Mouse (Mus musculus) embryonic facial prominence, embryonic 11.5 days (tissue): ENCODE measurements around the gene Padi4. TPM values are rescaled to one million over a fixed set of nuclear protein-coding genes. Genes with fewer than 3 reads are reported as not detected.
A peak's percentile ranks its signal among the peaks of the same experiment; 100 is the strongest.

Experiments
- ATAC-seq: fragments of 200-750 bp; cut with Nextera tagmentation; replicated peaks from 2 replicates; pipeline ENCODE4 v1.8.0; 2017; ENCODE audit warnings: low read depth; ENCODE audit not compliant: insufficient number of reproducible peaks, low FRiP score, low TSS enrichment
- DNase-seq: peaks from one replicate; pipeline ENCODE4 v3.0.0-alpha.2; 2015; ENCODE audit warnings: low spot score
- H3K27ac ChIP-seq: fragments of 300-500 bp; sonication (generic); replicated peaks from 2 replicates; pipeline ENCODE4 v1.5.1; 2014; ENCODE audit warnings: mild to moderate bottlenecking, low read depth, low read length, control low read depth
- H3K27me3 ChIP-seq: fragments of 300-500 bp; sonication (generic); 2 replicates; pipeline ENCODE4 v1.6.1; 2014; ENCODE audit warnings: mild to moderate bottlenecking, low read length, moderate library complexity, mixed read lengths; ENCODE audit not compliant: control insufficient read depth, insufficient read depth
- H3K36me3 ChIP-seq: fragments of 300-500 bp; sonication (generic); replicated peaks from 2 replicates; pipeline ENCODE4 v1.6.1; 2014; ENCODE audit warnings: low read depth, mild to moderate bottlenecking, low read length, moderate library complexity, mixed read lengths; ENCODE audit not compliant: control insufficient read depth, insufficient read depth
- H3K4me1 ChIP-seq: fragments of 300-500 bp; sonication (generic); 2 replicates; pipeline ENCODE4 v1.6.1; 2014; ENCODE audit warnings: low read length, mixed read lengths; ENCODE audit not compliant: control insufficient read depth, insufficient read depth
- H3K4me2 ChIP-seq: fragments of 300-500 bp; sonication (generic); 2 replicates; pipeline ENCODE4 v1.6.1; 2014; ENCODE audit warnings: low read depth, mild to moderate bottlenecking, control low read depth, low read length, moderate library complexity
- H3K4me3 ChIP-seq: fragments of 300-500 bp; sonication (generic); 2 replicates; pipeline ENCODE4 v1.5.1; 2014; ENCODE audit warnings: low read depth, low read length, control low read depth
- H3K9ac ChIP-seq: fragments of 300-500 bp; sonication (generic); replicated peaks from 2 replicates; pipeline ENCODE4 v1.6.1; 2014; ENCODE audit warnings: mild to moderate bottlenecking, control low read depth, low read length
- H3K9me3 ChIP-seq: fragments of 300-500 bp; sonication (generic); replicated peaks from 2 replicates; pipeline ENCODE4 v1.6.1; 2016; ENCODE audit warnings: mild to moderate bottlenecking, low read length, inconsistent platforms, mixed read lengths; ENCODE audit not compliant: control insufficient read depth
- WGBS: fragments of 180-500 bp; shearing (Covaris S2); extraction: QIAGEN DNeasy Blood & Tissue Kit; methylation state at CpG from one replicate; pipeline ENCODE4 v1.1.7; 2014; 5-methylcytosine and 5-hydroxymethylcytosine counted together
- polyA plus RNA-seq: library from polyadenylated mRNA; unstranded; fragments of >200 nt; fragmentation: Nextera tagmentation; extraction: Ambion mirVana; gene quantifications from 2 replicates; pipeline ENCODE4 v1.2.1, GENCODE M21; 2014

The Padi4 gene
- polyA plus RNA-seq, 1 experiment from 2014 or later, result 0.20 TPM

- H3K9ac ChIP-seq, result no peak overlapping the region
- no peak overlapping the region for H3K4me2 ChIP-seq
- 83% methylated on average over 5 of the region's 5 CpGs for WGBS
- H3K36me3 ChIP-seq, result no peaks in the 10 kb centered on the region
- H3K4me3 ChIP-seq, result no peak overlapping the region
- DNase-seq (no peak), ATAC-seq (no peak)
- H3K4me1 ChIP-seq, result no peaks in the 10 kb centered on the region
- H3K27ac ChIP-seq, result no peak overlapping the region
- no peaks in the 10 kb centered on the region for H3K9me3 ChIP-seq
- no peaks in the 10 kb centered on the region for H3K27me3 ChIP-seq
These were observed 11.2 kb upstream of the Padi4 start for GRCm38 (mm10) chr4:140785217-140785616.

- Histone ChIP-seq H3K4me1 (no peaks in the 10 kb centered on the region), H3K27me3 (no peaks in the 10 kb centered on the region), H3K4me3 (no peak overlapping the region), H3K27ac (no peak overlapping the region), H3K9me3 (no peaks in the 10 kb centered on the region), H3K9ac (no peak overlapping the region), H3K4me2 (no peak overlapping the region), H3K36me3 (no peaks in the 10 kb centered on the region)
- ATAC-seq (no peak), DNase-seq (no peak)
- 94% methylated on average over 9 of the region's 9 CpGs for WGBS
These were observed 10.4 kb upstream of the Padi4 start for GRCm38 (mm10) chr4:140784292-140784945.

DNA sequence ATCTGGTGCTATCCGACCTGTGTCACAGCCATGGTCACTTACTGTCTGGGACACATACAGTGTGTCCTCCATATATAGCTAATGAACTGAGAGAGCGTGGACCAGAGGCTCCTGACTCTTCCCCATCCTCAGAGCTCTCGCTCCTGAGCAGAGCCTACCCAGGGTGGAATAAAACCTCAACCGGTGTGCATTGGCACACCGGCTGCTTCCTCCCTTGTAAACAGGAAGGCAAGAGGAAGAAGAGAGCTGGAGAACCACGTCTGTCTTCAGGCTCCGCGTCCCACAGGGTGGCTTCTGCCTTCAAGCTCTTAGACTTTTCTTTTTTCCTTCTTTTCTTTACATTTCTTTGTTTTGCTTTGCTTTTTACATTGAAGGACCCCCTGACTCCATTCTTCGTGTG, 8.8 kb upstream of the Padi4 start:
- no peaks in the 10 kb centered on the region for H3K4me1 ChIP-seq
- no peak overlapping the region for H3K4me3 ChIP-seq
- no peak for ATAC-seq
- no peak overlapping the region for H3K27ac ChIP-seq
- H3K9ac ChIP-seq, result no peak overlapping the region
- DNase-seq, result no peak
- no peak overlapping the region for H3K4me2 ChIP-seq
- no peaks in the 10 kb centered on the region for H3K36me3 ChIP-seq
- no peaks in the 10 kb centered on the region for H3K9me3 ChIP-seq
- H3K27me3 ChIP-seq, result no peaks in the 10 kb centered on the region; the same call in 1 of the 2 replicates
- 89% methylated on average over 9 of the region's 9 CpGs for WGBS

GRCm38 (mm10) chr4:140780507-140780906, 6.5 kb upstream of the Padi4 start:
- H3K27ac ChIP-seq, result no peak overlapping the region
- ATAC-seq, result no peak

GRCm38 (mm10) chr4:140779803-140780397, 5.9 kb upstream of the Padi4 start:
- no peak overlapping the region for H3K4me3 ChIP-seq
- DNase-seq (peak; percentile 43), ATAC-seq (peak; percentile 62; the same call in 1 of the 2 replicates)
- no peak overlapping the region for H3K4me2 ChIP-seq
- 56% methylated on average over 19 of the region's 19 CpGs for WGBS
- H3K4me1 ChIP-seq, result no peaks in the 10 kb centered on the region
- H3K9ac ChIP-seq, result no peak overlapping the region
- H3K9me3 ChIP-seq, result no peaks in the 10 kb centered on the region
- no peak overlapping the region for H3K27ac ChIP-seq
- H3K27me3 ChIP-seq, result no peaks in the 10 kb centered on the region; the same call in 1 of the 2 replicates
- no peaks in the 10 kb centered on the region for H3K36me3 ChIP-seq

More at GRCm38 (mm10) chr4:140780507-140780906, 6.5 kb upstream of the Padi4 start:
- H3K4me3 ChIP-seq, result no peak overlapping the region
- no peak overlapping the region for H3K4me2 ChIP-seq
- DNase-seq, result no peak
- no peaks in the 10 kb centered on the region for H3K9me3 ChIP-seq
- 79% methylated on average over 14 of the region's 14 CpGs for WGBS
- no peak overlapping the region for H3K9ac ChIP-seq
- H3K36me3 ChIP-seq, result no peaks in the 10 kb centered on the region
- H3K4me1 ChIP-seq, result no peaks in the 10 kb centered on the region
- H3K27me3 ChIP-seq, result no peaks in the 10 kb centered on the region; the same call in 1 of the 2 replicates

GRCm38 (mm10) chr4:140776623-140777022, 2.6 kb upstream of the Padi4 start:
- no peak for DNase-seq
- no peaks in the 10 kb centered on the region for H3K4me1 ChIP-seq
- no peaks in the 10 kb centered on the region for H3K36me3 ChIP-seq
- no peak for ATAC-seq
- no peak overlapping the region for H3K27ac ChIP-seq
- no peaks in the 10 kb centered on the region; the same call in 1 of the 2 replicates for H3K27me3 ChIP-seq
- WGBS, result 77% methylated on average over 13 of the region's 13 CpGs
- no peaks in the 10 kb centered on the region for H3K9me3 ChIP-seq
- no peak overlapping the region for H3K9ac ChIP-seq
- H3K4me2 ChIP-seq, result no peak overlapping the region
- no peak overlapping the region for H3K4me3 ChIP-seq

DNA sequence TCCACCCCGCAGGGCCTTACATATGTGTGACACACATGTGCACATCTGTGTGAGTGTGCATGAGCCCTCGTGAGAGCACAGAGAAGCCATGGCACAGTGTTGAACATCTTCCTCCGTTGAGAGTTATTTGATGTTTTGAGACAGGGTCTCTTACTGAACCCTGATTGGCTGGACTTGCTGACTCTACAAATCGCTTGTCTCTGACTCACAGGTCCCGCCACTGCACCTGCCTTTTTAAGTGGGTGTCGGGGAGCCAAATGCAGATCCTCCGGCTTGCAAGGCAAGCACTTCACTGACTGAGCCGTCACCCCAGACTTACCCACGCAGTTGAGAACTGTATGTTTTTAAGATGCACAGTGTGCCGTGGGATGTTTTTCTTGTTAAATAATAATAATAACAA, 1.8 kb upstream of the Padi4 start:
- no peaks in the 10 kb centered on the region for H3K36me3 ChIP-seq
- H3K9ac ChIP-seq, result no peak overlapping the region
- 88% methylated on average over 10 of the region's 10 CpGs for WGBS
- H3K9me3 ChIP-seq, result no peaks in the 10 kb centered on the region
- ATAC-seq, result no peak
- no peaks in the 10 kb centered on the region; the same call in 1 of the 2 replicates for H3K27me3 ChIP-seq
- DNase-seq, result no peak
- no peak overlapping the region for H3K27ac ChIP-seq
- no peak overlapping the region for H3K4me3 ChIP-seq
- no peak overlapping the region for H3K4me2 ChIP-seq
- no peaks in the 10 kb centered on the region for H3K4me1 ChIP-seq

DNA sequence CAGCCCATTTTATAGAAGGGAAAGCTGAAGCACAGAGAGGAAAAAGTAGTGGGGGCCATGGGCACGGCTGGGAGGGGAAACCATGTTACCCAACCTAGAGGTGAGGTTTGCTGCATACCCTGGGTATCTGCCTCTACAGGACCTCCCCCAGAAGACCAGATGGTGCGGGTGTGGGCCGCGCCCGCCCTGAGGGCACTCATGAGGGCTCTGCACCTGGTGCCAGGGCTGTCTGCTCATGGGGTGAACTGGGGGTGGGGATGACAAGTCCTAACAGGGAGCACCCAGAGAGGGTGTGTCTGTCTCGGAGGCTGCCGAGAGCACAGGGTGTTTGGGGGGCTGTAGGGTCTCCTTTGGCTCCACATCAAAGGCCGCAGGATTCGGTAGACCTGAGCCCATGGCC, 857 bp upstream of the Padi4 start:
- Histone ChIP-seq H3K9me3 (no peaks in the 10 kb centered on the region), H3K27me3 (no peaks in the 10 kb centered on the region; the same call in 1 of the 2 replicates), H3K4me3 (no peak overlapping the region), H3K4me2 (no peak overlapping the region), H3K4me1 (no peaks in the 10 kb centered on the region), H3K27ac (no peak overlapping the region), H3K36me3 (no peaks in the 10 kb centered on the region), H3K9ac (no peak overlapping the region)
- DNase-seq (no peak), ATAC-seq (no peak)
- WGBS, result 89% methylated on average over 9 of the region's 9 CpGs
